Mouse (Mus musculus): ENCODE data around the gene Cpt2. TPM values are rescaled to one million over a fixed set of nuclear protein-coding genes. Genes with fewer than 3 reads are reported as not detected.

The Cpt2 gene
- 1 to 10 TPM; 6.5 to 6.7 TPM for total RNA-seq (2021)

DNA sequence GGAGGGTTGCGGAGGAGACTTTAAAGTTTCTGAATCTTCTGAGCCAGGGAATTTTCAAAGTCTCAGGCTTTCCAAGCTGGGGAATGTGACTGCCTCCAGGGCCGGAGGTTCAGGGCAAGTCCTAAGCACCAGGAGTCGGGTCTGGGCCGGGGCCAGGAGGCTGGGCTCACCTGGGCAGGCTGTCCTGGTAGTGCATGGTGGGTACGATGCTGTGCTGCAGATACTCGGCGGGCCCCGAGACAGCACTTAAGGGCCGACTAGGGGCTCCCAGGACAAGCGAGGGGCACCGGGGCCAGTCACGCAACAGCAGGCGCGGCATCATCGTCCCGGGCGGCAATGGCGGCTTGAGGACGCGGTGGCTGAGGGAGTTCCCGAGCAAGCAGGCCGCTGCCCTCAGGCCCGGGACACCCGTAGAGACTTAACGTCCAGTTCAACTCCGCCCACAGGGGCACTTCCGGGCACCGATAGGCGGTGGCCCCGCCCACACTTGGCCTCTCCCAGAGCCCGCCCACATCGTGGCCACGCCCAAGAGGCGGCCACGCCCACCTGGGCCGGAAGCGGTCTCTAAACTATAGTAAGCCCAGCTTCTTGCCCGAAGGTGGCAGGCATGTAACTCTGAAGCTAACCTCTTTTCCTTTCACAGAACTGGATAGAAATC is at the start of gene Cpt2:
TSS of gene Cpt2 (minus strand) at position 466 of the 658 bp plus-strand sequence.
- intact Hi-C loops (cut with DNase I), result no loop called here
- peak; percentile 66 to 70 for DNase-seq (ENCODE audit: low spot score in 2 of 2)

DNA sequence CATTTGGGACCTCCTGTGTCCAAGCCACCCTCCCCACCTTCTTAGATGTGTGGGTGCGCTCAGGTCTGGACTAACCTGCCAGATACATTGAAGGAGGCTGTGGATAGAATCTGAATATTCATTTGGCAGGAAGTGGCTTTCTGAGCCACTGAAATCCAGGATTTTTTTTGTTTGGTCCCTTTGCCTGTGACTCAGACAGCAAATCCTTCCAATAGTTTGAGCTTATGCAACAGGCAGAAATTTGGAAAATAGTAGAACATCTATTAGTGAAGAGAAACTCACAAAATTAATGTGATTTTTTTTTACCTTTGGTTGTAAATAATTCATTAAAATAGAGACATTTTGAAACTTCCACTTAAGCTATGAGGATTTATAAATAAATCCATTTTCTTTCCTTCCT is 47.8 kb upstream of the Cpt2 start:
- DNase-seq (ENCODE audit: low spot score in 2 of 2), result no peak
- intact Hi-C loops (cut with DNase I), result no loop called here

DNA sequence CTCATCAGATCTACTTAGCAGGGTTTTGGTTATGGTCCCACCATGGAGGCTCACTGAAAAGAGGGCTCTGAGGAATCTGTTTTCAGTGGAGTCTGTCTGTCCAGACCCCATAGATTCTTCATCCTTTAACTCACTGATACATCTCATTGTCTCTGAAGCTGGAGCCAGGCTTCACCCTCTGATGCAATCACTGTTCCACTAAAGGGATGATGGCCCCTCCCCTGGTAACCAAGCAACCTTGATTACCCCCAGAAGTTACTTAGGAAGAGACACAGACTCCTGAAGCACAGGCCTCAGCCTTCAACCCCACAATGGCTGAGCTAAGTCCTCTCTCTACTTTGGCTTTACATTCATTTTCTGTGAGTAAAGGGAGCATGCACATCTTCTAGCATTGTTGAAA is 46.4 kb upstream of the Cpt2 start:
- DNase-seq (ENCODE audit: low spot score in 2 of 2), result no peak
- intact Hi-C loops (cut with DNase I), result no loop called here

DNA sequence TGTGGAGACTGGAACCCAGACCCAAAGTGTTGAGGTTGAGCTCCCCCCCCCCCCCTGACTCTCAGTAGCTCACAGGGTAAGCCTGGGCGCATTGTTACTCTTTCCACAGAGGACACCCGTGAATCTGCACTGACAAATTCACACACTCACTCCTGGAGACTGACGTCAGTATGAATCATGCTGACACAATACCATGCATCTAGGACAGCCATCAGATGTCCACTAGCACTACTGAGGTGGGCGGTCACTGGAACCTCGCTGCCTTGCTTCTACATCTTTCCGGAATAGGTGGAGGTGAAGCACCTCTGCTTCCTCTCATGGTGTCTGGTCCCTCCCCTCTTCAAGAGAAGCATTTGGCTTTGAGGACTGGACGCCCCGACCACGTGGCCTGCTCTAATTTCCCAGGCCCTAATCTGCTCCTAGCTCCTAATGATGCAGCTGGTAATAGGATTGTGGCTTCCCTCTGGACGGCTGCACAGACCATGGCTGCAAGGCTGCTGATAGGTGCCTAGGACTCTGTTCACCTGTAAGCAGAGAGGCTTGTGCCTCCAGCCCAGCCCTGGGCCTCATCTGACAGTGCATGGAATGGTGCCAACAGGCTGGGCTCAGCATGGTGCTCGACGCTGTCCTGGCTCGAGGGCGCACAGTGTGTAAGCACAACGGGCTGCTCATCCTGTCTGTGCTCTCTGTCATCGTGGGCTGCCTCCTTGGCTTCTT is 44.7 kb upstream of the Cpt2 start, which contains the start of gene Slc1a7:
TSS of gene Slc1a7 (plus strand) at position 367 of the 717 bp plus-strand sequence.
- DNase-seq (ENCODE audit: low spot score in 2 of 2), result no peak
- intact Hi-C loops (cut with DNase I), result no loop called here

GRCm38 (mm10) chr4:107966416-107967109 is 43.2 kb upstream of the Cpt2 start:
- intact Hi-C loops (cut with DNase I), result no loop called here
- DNase-seq (ENCODE audit: low spot score in 2 of 2), result no peak

GRCm38 (mm10) chr4:107962792-107963191 is 39.4 kb upstream of the Cpt2 start:
- intact Hi-C loops (cut with DNase I), result no loop called here
- DNase-seq (ENCODE audit: low spot score in 2 of 2), result no peak

- intact Hi-C loops (cut with DNase I), result no loop called here
- DNase-seq (ENCODE audit: low spot score in 2 of 2), result no peak
Observed at GRCm38 (mm10) chr4:107962044-107962732, 38.8 kb upstream of the Cpt2 start.

- no peak for DNase-seq (ENCODE audit: low spot score in 2 of 2)
- intact Hi-C loops (cut with DNase I), result no loop called here
Observed at GRCm38 (mm10) chr4:107958487-107958886, 35.1 kb upstream of the Cpt2 start.

- DNase-seq (ENCODE audit: low spot score in 2 of 2), result no peak
- intact Hi-C loops (cut with DNase I), result no loop called here
Observed at GRCm38 (mm10) chr4:107955691-107956090, 32.3 kb upstream of the Cpt2 start.

DNA sequence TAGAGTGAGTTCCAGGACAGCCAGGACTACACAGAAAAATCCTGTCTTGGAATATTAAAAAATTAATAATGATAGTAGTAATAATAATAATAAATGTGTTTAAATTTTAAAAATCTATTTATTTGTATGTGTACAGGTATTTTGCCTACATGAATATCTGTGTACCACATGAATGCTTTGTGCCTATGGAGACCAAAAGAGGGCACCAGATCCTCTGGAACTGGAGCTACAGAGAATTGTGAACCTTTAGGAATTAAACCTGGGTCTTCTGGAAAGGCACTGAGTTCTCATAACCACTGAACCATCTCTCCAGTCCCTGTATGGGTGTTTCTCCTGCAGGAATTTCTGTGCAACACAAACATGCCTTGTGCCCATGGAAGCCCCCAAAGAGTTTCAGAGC is 29.4 kb upstream of the Cpt2 start:
- intact Hi-C loops (cut with DNase I), result no loop called here

DNA sequence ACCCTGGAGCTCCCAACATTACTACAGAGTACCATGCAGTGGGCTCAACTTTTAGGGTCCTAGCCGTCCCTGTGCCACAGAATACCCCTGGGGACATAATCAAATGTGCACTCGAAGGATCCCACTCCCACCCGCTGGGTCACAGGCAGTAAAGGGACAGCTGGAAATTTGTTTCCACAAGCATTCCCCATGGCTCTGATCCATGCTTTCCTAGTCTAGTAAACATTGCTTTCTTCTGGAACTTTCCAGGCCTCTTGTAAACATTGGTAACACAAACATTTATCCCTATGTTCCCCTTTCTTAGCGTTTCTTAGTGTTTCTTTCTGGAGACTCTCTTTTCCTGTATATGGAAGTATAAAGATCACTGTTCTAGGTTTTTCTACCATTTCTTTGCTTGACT is 26.5 kb upstream of the Cpt2 start:
- DNase-seq (ENCODE audit: low spot score in 2 of 2), result no peak
- intact Hi-C loops (cut with DNase I), result no loop called here

More for the DNA sequence above, 29.4 kb upstream of the Cpt2 start:
- DNase-seq (ENCODE audit: low spot score in 2 of 2), result no peak

DNA sequence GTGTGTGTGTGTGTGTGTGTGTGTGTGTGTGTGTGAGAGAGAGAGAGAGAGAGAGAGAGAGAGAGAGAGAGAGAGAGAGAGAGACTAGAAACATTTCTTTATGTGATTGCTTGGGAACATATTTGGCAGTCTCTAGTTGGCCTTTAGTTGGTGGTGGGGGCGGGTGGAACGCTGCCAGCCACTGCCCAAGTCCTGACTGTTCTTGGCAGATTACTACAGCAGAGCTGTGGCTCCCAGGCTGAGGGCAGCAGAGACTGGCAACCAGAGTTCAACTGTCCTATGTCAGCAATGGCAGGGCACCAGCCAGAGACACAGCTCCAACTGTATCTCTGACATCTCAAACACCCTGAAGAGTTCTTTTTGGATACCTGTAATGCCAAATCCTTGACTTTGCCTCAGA is 20.7 kb upstream of the Cpt2 start:
- intact Hi-C loops (cut with DNase I), result no loop called here
- DNase-seq (ENCODE audit: low spot score in 2 of 2), result no peak

GRCm38 (mm10) chr4:107942741-107943140 is 19.3 kb upstream of the Cpt2 start:
- DNase-seq (ENCODE audit: low spot score in 2 of 2), result no peak
- intact Hi-C loops (cut with DNase I), result no loop called here

- no peak for DNase-seq (ENCODE audit: low spot score in 2 of 2)
- intact Hi-C loops (cut with DNase I), result loop anchor here (5.0 kb wide), 2 partner anchors 119 to 134 kb away; no protein-coding TSS in a partner anchor
Observed at GRCm38 (mm10) chr4:107938124-107938523, 14.7 kb upstream of the Cpt2 start.

GRCm38 (mm10) chr4:107937338-107937737 is 13.9 kb upstream of the Cpt2 start:
- intact Hi-C loops (cut with DNase I), result loop anchor here (5.0 kb wide), 2 partner anchors 120 to 135 kb away; no protein-coding TSS in a partner anchor

DNA sequence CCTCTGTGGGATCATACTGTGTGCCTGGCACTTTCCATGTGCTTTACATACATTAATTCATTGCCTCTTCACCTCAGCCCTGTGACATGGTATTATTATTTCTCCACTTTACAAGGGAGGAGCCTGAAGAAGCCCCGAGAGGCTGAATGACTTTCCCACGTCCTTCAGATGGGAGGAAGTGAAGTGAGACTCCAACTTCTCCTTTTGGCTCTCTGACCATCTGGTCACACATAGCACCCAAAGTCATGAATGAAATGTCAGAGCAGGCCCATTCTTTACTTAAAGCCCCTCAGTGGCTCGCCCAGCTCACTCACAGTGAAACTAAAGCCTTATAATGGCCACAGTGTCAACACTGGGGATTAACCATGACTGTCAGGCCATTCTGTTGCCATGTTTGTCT is 11.8 kb upstream of the Cpt2 start:
- DNase-seq (ENCODE audit: low spot score in 2 of 2), result no peak
- intact Hi-C loops (cut with DNase I), result loop anchor here (5.0 kb wide), 2 partner anchors 122 to 137 kb away; no protein-coding TSS in a partner anchor

More at GRCm38 (mm10) chr4:107937338-107937737, 13.9 kb upstream of the Cpt2 start:
- peak; percentile 48 to 56 for DNase-seq (ENCODE audit: low spot score in 2 of 2)

DNA sequence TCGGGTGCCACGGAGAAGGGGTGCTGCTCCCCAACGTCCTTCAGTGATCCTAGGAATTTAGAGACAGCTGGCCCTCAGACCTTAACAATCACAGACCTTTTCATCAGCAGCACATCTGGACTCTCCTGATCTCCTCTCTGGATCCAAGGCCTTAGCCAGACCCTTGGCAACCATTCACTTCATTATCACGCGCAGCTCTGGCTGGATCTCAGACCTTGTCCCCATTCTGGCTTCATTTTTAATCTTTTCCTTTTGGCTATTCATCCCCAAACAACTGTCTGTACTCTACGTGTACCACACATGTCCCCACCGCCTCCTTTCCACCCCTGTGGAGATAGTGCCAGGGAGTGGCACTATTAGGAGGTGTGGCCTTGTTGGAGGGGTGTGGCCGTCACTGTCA is 9.8 kb upstream of the Cpt2 start:
- no peak for DNase-seq (ENCODE audit: low spot score in 2 of 2)
- intact Hi-C loops (cut with DNase I), result no loop called here

GRCm38 (mm10) chr4:107931453-107931852 is 8.0 kb upstream of the Cpt2 start:
- intact Hi-C loops (cut with DNase I), result no loop called here
- no peak for DNase-seq (ENCODE audit: low spot score in 2 of 2)

GRCm38 (mm10) chr4:107928726-107929125 is 5.3 kb upstream of the Cpt2 start:
- no peak for DNase-seq (ENCODE audit: low spot score in 2 of 2)
- intact Hi-C loops (cut with DNase I), result no loop called here

GRCm38 (mm10) chr4:107928269-107928668 is 4.9 kb upstream of the Cpt2 start:
- intact Hi-C loops (cut with DNase I), result no loop called here
- no peak for DNase-seq (ENCODE audit: low spot score in 2 of 2)
